Mouse (Mus musculus) embryonic facial prominence, embryonic 12.5 days (tissue): Measurements from ENCODE around the gene Pemt. TPM values are rescaled to one million over a fixed set of nuclear protein-coding genes. Genes with fewer than 3 reads are reported as not detected.
A peak's percentile ranks its signal among the peaks of the same experiment; 100 is the strongest.

Experiments
- ATAC-seq: fragments of 200-750 bp; cut with Nextera tagmentation; 2 replicates; pipeline ENCODE4 v1.8.0; 2017; ENCODE audit not compliant: insufficient number of reproducible peaks, insufficient read depth, low FRiP score, low TSS enrichment
- H3K27ac ChIP-seq: fragments of 300-500 bp; sonication (generic); 2 replicates; pipeline ENCODE4 v1.5.1; 2016; ENCODE audit warnings: mild to moderate bottlenecking
- H3K27me3 ChIP-seq: fragments of 300-500 bp; sonication (generic); 2 replicates; pipeline ENCODE4 v1.6.1; 2016; ENCODE audit warnings: mild to moderate bottlenecking, moderate library complexity
- H3K36me3 ChIP-seq: fragments of 300-500 bp; sonication (generic); 2 replicates; pipeline ENCODE4 v1.6.1; 2016; ENCODE audit warnings: mild to moderate bottlenecking
- H3K4me1 ChIP-seq: fragments of 300-500 bp; sonication (generic); 2 replicates; pipeline ENCODE4 v1.6.1; 2016
- H3K4me2 ChIP-seq: fragments of 300-500 bp; sonication (generic); replicated peaks from 2 replicates; pipeline ENCODE4 v1.6.1; 2016; ENCODE audit warnings: mild to moderate bottlenecking, moderate library complexity
- H3K4me3 ChIP-seq: fragments of 300-500 bp; sonication (generic); 2 replicates; pipeline ENCODE4 v1.5.1; 2016; ENCODE audit warnings: mild to moderate bottlenecking
- H3K9ac ChIP-seq: fragments of 300-500 bp; sonication (generic); 2 replicates; pipeline ENCODE4 v1.6.1; 2016; ENCODE audit warnings: mild to moderate bottlenecking, moderate library complexity
- H3K9me3 ChIP-seq: fragments of 300-500 bp; sonication (generic); 2 replicates; pipeline ENCODE4 v1.6.1; 2016; ENCODE audit warnings: mild to moderate bottlenecking, moderate library complexity
- WGBS: fragments of 180-500 bp; shearing (Covaris S2); methylation state at CpG from one replicate; pipeline ENCODE4 v1.1.7; 2016; 5-methylcytosine and 5-hydroxymethylcytosine counted together
- polyA plus RNA-seq: library from polyadenylated mRNA; unstranded; fragments of >200 nt; fragmentation: Nextera tagmentation; extraction: Ambion mirVana; gene quantifications from 2 replicates; pipeline ENCODE4 v1.2.1, GENCODE M21; 2016

The Pemt gene
- polyA plus RNA-seq, 1 experiment from 2014 or later = 4.0 TPM

DNA sequence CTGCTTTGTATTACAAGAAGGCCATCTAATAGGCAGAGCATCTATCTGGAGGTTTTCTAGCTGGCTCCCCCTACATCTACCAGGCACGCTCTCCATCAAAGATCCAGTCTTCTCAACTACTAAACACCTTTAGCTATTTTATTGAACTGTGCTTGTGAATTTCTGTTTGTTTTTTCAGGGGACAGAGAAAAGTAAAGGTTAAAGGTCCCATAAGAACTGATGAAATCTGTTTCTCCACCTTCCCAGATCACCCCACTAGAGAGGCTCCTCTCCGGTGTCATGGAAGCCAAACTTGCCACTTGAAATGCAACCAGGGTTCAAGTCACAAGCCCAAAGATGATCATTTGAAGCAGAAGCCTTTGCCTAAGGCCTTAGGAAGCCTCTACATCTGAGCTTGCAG lies 2.6 kb upstream of the Pemt start:
- Histone ChIP-seq H3K9me3 (no peaks in the 10 kb centered on the region), H3K27me3 (no peaks in the 10 kb centered on the region), H3K9ac (no peak overlapping the region), H3K4me2 (no peak overlapping the region), H3K36me3 (no peaks in the 10 kb centered on the region), H3K4me1 (0 out of 2 replicates have a peak, but pooled peaks cover 4% of the 10 kb centered on the region), H3K27ac (no peak overlapping the region), H3K4me3 (no peak overlapping the region)
- 93% methylated on average over 2 of the region's 2 CpGs for WGBS
- no peak for ATAC-seq

DNA sequence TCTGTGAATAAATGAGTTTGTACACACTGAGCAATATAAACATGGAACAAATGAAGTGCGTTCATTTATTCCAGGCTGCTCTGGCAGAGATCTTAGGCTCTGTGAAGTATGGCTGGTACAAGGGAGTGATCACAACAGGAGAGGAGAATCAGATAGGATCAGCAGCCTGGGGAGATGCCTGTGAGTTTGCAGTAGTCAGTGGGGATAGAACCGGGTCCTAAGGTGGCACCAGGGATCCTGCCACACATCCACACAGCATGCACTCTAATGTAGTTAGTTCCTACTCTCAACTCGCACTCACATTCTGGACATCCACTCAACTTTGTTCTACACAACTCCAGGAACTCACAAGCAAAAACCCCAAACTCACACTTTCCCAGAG lies 622 bp downstream of the Pemt start:
- ATAC-seq = no peak
- H3K9me3 ChIP-seq = no peaks in the 10 kb centered on the region
- peak overlapping the region; percentile 54; the same call in 1 of the 2 replicates for H3K9ac ChIP-seq
- H3K4me2 ChIP-seq = peak overlapping the region; percentile 55
- 11% methylated on average over 3 of the region's 3 CpGs for WGBS
- H3K4me3 ChIP-seq = peak overlapping the region; percentile 53
- 0 out of 2 replicates have a peak, but pooled peaks cover 4% of the 10 kb centered on the region for H3K4me1 ChIP-seq
- peak overlapping the region; percentile 90; the same call in 1 of the 2 replicates for H3K27ac ChIP-seq
- no peaks in the 10 kb centered on the region for H3K36me3 ChIP-seq
- H3K27me3 ChIP-seq = no peaks in the 10 kb centered on the region

DNA sequence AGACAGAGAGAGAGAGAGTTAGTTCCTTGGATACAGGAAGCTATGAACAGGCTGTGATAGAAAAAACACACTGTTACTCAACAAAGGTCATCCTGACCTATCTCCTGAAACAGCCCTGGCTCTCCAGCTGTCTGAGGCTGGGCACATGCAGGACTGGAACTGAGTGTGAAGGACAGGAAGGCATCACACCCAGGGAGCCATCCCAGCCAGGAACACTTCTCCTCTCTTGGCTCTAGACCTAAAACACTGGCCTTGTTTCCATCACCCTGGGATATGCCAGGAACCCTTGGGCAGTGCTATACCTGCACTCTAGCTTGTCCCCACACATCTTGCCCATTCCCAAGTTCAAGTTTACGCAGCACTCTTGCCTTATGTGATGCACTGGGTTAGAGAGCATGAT lies 1.5 kb downstream of the Pemt start:
- ATAC-seq = no peak
- H3K27ac ChIP-seq = no peak overlapping the region
- H3K9ac ChIP-seq = no peak overlapping the region
- H3K4me1 ChIP-seq = 0 out of 2 replicates have a peak, but pooled peaks cover 4% of the 10 kb centered on the region
- H3K9me3 ChIP-seq = no peaks in the 10 kb centered on the region
- WGBS = 90% methylated on average over 1 of the region's 1 CpGs
- H3K4me3 ChIP-seq = no peak overlapping the region
- H3K4me2 ChIP-seq = no peak overlapping the region
- H3K36me3 ChIP-seq = no peaks in the 10 kb centered on the region
- no peaks in the 10 kb centered on the region for H3K27me3 ChIP-seq

DNA sequence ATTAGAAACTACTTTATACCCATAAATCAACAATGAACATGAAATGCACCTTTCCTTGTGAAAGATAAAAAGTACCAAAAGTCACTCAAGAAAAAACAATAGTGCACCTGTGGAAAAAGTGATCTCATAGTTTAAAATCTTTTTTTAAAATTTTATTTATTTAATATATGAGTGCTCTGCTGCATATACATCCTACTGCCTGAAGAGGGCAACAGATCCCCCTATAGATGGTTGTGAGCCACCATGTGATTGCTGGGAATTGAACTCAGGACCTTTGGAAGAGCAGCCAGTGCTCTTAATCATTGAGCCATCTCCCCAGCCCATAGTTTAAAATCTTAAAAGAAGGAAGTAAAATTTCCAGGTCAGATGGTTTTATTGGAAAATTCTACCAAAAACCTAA lies 4.0 kb downstream of the Pemt start:
- no peak overlapping the region for H3K4me3 ChIP-seq
- H3K9ac ChIP-seq = no peak overlapping the region
- no peaks in the 10 kb centered on the region for H3K36me3 ChIP-seq
- no peak for ATAC-seq
- no peak overlapping the region for H3K27ac ChIP-seq
- H3K4me2 ChIP-seq = no peak overlapping the region
- H3K4me1 ChIP-seq = 0 out of 2 replicates have a peak, but pooled peaks cover 4% of the 10 kb centered on the region
- no peaks in the 10 kb centered on the region for H3K27me3 ChIP-seq
- H3K9me3 ChIP-seq = no peaks in the 10 kb centered on the region

DNA sequence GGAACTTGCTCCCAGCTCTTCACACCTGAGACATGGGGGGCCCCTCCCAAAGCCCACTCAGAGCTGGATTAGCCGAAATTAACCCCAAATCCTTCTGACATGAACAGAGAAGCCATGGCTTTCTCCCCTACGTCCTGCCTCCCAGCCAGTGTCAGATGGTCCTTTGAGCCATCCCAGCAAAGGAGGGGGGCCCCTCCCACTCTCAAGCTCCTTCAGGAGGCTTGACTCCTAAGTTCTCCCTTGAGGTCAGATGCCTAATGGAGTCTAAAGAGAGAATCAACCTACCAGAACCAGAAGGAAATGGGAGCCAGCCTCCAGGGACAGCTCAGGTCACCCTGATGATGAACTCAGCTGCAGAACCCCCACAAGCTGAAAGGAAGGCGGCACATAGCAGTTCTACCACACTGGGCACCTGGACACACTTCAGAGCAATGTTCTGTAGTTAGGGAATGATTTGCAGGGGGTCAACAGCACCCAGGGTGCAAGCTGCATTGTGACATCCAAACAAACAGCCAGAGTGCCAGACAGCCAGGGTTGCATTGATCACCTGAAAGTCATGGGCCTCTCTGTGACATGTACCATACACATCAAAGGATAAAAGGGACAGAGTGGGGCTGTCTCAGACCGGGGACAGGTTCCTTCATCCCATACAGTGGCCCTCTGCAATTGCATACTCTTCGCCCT lies 9.6 kb downstream of the Pemt start:
- Histone ChIP-seq H3K9me3 (no peaks in the 10 kb centered on the region), H3K27me3 (no peaks in the 10 kb centered on the region), H3K4me1 (peaks cover 8% of the 10 kb centered on the region; the same call in 1 of the 2 replicates), H3K27ac (no peak overlapping the region), H3K36me3 (no peaks in the 10 kb centered on the region), H3K9ac (no peak overlapping the region), H3K4me3 (no peak overlapping the region), H3K4me2 (no peak overlapping the region)
- no peak for ATAC-seq
- WGBS = 63% methylated on average over 5 of the region's 5 CpGs

DNA sequence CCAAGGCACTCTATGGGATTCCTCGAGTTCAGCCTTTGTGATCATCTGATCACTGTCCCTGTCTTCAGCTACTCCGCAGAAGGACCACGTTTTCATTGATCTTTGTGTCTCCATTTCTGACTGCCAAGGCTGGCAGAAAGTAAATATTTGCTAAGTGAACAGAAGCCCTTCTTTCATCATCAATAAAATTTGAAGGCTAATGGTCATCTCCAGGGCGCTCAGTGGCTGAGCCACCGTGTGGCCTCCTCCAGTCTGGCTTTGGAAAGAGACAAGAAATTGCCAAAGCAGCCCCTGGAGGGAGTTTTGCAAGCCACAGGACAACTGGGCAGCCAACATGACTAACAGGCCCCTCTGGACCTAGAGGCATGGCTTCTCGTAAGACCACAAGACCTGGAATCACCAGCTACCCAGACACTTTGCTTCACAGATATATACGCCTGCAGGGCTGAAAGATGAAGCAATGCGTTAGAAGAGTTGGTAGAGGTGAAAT lies 11.3 kb downstream of the Pemt start:
- H3K36me3 ChIP-seq = no peaks in the 10 kb centered on the region
- no peak overlapping the region for H3K9ac ChIP-seq
- peaks cover 11% of the 10 kb centered on the region; the same call in 1 of the 2 replicates for H3K4me1 ChIP-seq
- 78% methylated on average over 8 of the region's 8 CpGs for WGBS
- H3K4me2 ChIP-seq = no peak overlapping the region
- ATAC-seq = no peak
- H3K9me3 ChIP-seq = no peaks in the 10 kb centered on the region
- H3K27ac ChIP-seq = no peak overlapping the region
- no peak overlapping the region for H3K4me3 ChIP-seq
- H3K27me3 ChIP-seq = no peaks in the 10 kb centered on the region

DNA sequence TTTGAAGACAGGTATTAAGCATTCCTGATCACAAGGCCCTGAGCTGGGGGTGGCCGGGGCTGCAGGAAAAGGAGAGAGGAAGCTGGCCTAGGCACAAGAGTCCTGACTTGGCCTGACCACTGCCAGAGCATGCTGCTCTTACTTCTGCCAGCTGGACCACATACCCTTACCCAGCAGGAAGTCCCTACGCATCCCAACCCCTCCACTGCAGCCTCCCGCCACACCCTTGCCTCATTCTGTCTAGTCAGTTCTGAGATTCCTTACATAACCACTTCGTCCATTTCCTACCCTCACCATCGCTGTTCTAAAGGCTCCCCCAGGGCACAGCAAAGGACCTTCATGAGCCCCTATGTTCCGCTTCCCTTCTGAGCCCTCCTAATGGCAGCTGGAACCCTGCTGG lies 12.0 kb downstream of the Pemt start:
- ATAC-seq = no peak
- WGBS = 72% methylated on average over 6 of the region's 6 CpGs
- H3K4me1 ChIP-seq = peaks cover 12% of the 10 kb centered on the region; the same call in 1 of the 2 replicates
- no peaks in the 10 kb centered on the region for H3K36me3 ChIP-seq
- H3K9me3 ChIP-seq = no peaks in the 10 kb centered on the region
- no peak overlapping the region for H3K9ac ChIP-seq
- H3K27me3 ChIP-seq = no peaks in the 10 kb centered on the region
- H3K4me2 ChIP-seq = no peak overlapping the region
- no peak overlapping the region for H3K27ac ChIP-seq
- H3K4me3 ChIP-seq = no peak overlapping the region

DNA sequence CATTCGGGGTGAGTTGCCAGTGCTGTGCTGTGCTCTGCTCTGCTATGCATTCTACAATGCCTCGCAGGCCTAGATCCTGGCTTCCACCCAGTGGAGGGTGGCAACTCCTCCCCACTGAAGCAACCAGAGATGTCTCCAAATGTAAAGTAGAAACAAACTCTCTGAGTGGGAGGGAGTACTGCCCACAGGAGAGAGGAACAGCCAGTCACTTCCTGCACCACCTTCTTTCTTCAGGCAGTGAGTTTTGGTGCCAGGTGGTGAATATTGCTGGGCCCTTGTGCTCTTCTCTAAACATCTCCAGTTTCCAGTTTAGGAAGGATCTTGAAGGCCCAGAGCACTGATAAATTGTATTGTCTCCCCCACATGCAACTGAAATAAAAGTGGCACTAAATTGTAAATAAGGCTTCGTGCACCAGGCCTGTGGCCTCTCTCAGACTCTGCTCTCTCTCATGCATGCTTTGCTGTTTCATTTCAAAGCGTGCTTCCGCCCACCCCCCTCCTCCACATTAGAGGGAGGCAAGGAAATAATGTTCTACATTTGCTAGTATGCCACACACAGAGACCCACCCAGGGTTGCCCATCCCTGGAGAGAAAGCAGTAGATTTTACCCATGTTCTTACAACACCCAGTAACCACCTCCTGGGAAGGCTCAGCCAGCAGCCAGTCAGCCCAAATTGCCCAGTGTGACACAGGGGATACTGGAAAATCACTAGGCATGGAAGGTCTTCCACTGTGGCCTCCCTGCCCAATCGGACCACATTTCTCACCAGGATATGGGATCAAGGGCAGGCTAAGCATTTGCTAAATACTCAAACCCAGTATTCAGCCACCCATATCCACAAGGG lies 13.5 kb downstream of the Pemt start:
- Histone ChIP-seq H3K9ac (no peak overlapping the region), H3K4me3 (no peak overlapping the region), H3K27me3 (no peaks in the 10 kb centered on the region), H3K4me1 (peaks cover 16% of the 10 kb centered on the region; the same call in 1 of the 2 replicates), H3K4me2 (no peak overlapping the region), H3K9me3 (no peaks in the 10 kb centered on the region), H3K36me3 (no peaks in the 10 kb centered on the region), H3K27ac (no peak overlapping the region)
- no peak for ATAC-seq
- WGBS = 69% methylated on average over 6 of the region's 6 CpGs

DNA sequence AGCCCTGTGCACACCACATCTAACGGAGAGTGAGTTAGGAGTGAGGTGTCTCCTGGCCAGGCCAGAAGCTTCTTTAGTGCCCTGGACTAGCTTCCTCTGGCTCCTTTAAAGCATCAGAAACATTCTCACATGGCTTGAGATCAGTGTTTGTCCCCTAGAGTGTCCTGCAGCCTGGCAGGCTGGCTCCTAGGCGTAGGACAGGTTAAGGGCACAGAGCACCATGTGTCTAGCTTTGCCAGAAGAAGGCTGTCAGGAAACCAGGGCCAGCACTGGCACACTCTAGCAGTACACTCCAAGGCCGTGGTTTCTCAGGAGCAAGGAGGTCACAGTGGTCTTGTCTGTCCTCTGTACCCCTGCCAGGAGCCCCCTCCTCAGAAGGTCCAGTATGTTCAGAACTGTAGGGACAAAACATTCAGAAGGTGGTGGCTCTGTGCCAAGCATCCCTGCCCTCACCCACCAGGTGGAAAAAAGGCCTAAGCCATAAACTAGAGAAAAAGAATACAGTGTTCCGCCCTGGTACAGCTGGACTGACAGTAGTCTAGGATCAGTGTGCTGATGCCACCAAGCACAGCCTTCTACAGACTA lies 15.4 kb downstream of the Pemt start:
- Histone ChIP-seq H3K9me3 (no peaks in the 10 kb centered on the region), H3K27ac (no peak overlapping the region), H3K9ac (no peak overlapping the region), H3K4me2 (no peak overlapping the region), H3K36me3 (no peaks in the 10 kb centered on the region), H3K27me3 (no peaks in the 10 kb centered on the region), H3K4me3 (no peak overlapping the region), H3K4me1 (peaks cover 14% of the 10 kb centered on the region)
- 82% methylated on average over 4 of the region's 4 CpGs for WGBS
- ATAC-seq = no peak

DNA sequence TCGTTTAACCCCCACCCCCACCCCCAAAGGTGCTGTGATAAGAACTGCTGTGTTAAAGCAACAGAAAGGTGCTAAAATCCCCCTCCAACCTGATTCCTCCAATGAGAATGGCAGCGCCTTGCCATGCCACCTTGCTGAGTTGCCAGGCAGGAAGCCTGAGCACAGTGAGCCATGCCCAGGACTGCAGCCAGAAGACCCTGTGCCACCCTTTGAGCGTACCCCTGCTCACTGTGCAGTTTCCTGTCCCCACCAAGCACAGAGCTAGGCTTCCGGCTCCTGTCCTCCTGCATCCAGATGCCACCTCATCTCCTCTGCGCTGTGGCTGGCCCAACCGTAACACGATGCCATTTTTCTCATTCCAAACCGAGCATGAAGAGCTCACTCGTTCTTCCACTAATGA lies 16.3 kb downstream of the Pemt start:
- WGBS = 44% methylated on average over 9 of the region's 9 CpGs
- no peak overlapping the region for H3K4me3 ChIP-seq
- no peaks in the 10 kb centered on the region for H3K36me3 ChIP-seq
- H3K27me3 ChIP-seq = no peaks in the 10 kb centered on the region
- peaks cover 14% of the 10 kb centered on the region for H3K4me1 ChIP-seq
- no peak overlapping the region for H3K27ac ChIP-seq
- H3K9me3 ChIP-seq = no peaks in the 10 kb centered on the region
- H3K9ac ChIP-seq = no peak overlapping the region
- no peak for ATAC-seq
- no peak overlapping the region for H3K4me2 ChIP-seq

DNA sequence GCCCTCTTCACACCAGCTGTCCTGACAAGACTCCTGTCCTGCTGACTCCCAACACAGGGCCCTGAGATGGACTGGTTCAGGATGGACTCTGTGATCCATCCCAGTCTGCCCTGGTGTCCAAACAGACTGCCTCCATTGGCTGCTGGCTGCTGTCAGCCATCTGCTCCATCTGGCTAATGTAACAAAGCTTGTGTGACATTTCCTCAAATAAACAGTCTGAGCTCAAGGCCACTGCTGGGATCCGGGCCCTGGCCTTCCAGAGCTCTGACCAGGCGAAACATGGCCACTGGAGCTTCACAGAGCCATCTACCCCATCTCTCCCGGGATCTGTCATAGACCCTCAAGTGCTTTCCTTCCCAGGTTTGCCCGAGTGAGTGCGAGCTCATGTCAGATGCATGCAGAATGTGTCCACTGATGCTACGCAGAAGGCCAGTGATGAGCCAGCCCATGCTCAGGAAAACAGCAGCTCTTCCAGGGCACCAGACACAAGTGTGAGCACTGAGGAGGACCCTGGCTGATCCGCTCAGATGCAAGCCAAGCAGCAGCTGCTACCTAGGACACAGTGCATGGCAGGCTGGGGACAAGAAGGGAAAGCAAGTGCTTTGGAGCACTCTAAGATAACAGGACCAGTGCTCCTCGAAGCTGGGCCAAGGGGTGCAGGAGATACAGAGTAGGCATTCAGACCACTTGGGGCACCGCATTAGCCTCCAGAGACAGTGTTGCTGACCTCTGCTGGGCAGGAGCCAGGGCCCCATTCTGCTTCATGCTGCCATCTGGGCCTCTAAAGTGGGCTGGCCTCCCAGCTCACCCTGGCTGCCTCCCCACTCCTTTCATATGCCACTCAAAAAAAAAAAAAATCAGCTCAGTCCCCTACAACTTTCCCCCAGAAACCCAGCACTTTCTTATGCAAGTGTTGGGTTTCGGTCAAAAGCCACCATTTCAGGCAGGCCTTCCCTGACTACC lies 18.1 kb downstream of the Pemt start:
- WGBS = 74% methylated on average over 10 of the region's 10 CpGs
- no peak overlapping the region for H3K9ac ChIP-seq
- no peak for ATAC-seq
- no peaks in the 10 kb centered on the region for H3K36me3 ChIP-seq
- H3K27ac ChIP-seq = 0 out of 2 replicates have a peak overlapping the region, but pooled peaks have one; percentile 17
- H3K27me3 ChIP-seq = no peaks in the 10 kb centered on the region
- H3K4me2 ChIP-seq = no peak overlapping the region
- no peaks in the 10 kb centered on the region for H3K9me3 ChIP-seq
- peaks cover 14% of the 10 kb centered on the region for H3K4me1 ChIP-seq
- no peak overlapping the region for H3K4me3 ChIP-seq
